Mouse (Mus musculus): Measurements from ENCODE around the gene Ggct.
"Not testable (repeated sequence)": the region's sequence is repeated elsewhere in the genome, so short reads cannot be mapped to it uniquely, and the experiment has no call there.

The Ggct gene

DNA sequence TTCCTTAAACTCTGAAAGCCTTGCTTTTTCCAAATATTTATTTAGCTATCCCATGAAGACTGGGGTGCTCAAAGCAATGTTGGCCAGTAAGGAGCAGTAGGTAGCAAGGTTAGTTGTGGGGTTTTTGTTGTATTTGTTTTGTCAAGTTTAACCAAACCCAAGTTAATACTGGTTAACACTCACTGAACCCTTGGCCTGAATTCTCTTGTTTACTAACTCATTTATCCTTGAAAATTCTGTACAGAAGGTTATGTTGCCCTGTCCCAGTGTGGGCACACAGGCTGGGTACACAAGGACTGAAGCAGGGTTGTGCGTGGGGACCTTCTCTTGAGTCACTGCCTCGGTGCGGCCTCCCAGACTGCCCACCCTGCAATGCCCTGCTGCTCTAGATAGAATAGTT lies 3.6 kb upstream of the Ggct start:
- no peak for DNase-seq (ENCODE audit: low read depth, low spot score)

GRCm38 (mm10) chr6:54992141-54992540 lies 609 bp downstream of the Ggct start:
- DNase-seq (ENCODE audit: low read depth, low spot score): no peak

- no peak for DNase-seq (ENCODE audit: low read depth, low spot score)
Observed at GRCm38 (mm10) chr6:54991189-54991588, 1.6 kb downstream of the Ggct start.

GRCm38 (mm10) chr6:54988141-54988540 lies 4.6 kb downstream of the Ggct start:
- DNase-seq (ENCODE audit: low read depth, low spot score): no peak

DNA sequence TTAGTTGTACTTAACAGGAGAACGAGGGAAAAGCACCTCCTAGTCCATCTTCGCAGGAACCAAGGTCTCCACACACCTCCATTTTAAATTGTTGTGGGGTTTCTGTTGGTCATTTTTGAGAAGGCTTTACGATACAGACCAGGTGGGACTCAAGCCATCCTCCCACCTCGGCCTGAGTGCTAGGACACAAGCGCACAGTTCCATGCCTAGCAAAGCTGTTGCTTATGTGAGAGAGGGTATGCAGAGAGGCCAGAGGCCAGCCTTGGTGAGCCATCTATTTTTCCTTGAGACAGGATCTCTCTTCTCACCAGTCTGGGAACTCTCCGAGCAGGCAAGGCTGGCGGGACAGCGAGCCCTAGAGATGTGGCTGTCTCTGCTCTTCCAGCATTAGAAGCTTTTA lies 8.7 kb downstream of the Ggct start:
- DNase-seq (ENCODE audit: low read depth, low spot score): no peak

DNA sequence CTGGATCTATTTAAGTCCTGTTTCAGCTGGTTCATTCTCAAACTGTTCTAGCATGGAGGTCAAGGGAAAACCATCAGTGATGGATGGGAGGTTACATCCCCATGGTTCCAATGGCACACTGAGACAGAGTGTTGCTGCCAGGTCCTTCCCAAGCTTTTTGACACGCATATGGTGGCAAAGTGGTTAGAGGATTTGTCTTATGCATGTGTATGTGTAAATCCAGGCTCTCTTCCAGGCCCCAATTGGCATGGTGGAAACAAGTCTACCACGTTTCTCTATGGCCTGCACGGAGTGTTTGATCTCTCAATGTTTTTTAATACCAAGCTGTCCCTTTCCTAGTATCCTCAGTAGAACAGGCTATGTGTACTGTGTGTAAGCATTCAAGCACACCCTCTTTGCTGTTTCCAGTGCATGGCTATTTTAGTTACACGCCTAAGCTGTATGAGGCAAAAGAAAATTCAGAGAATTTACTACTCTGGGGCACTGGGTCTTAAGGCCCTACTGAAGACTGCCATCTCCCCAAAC lies 9.2 kb downstream of the Ggct start:
- DNase-seq (ENCODE audit: low read depth, low spot score): no peak

GRCm38 (mm10) chr6:54979426-54979825 lies 13.3 kb downstream of the Ggct start:
- no peak for DNase-seq (ENCODE audit: low read depth, low spot score)

DNA sequence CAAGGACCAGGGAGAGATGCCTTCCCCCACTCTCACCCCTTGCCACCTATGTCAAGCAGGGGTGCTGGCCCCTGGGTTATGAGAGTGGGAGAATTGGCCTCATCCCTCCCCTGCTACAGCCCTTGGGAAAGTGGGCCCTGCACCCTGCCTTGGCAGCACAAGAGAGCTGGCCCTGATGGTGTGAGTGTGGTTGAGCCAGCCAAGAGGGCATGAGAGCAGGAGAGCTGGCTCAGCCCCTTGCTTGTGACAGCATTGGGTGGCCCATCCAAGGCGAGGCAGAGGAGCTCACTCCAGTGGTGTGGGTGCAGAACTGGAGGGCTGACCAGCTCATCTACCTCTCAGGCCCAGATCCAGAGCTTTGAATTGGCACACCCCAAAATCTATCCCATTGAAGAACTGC lies 17.1 kb downstream of the Ggct start:
- no peak for DNase-seq (ENCODE audit: low read depth, low spot score)

GRCm38 (mm10) chr6:54974501-54974900 lies 18.2 kb downstream of the Ggct start:
- DNase-seq (ENCODE audit: low read depth, low spot score): peak; percentile 35

DNA sequence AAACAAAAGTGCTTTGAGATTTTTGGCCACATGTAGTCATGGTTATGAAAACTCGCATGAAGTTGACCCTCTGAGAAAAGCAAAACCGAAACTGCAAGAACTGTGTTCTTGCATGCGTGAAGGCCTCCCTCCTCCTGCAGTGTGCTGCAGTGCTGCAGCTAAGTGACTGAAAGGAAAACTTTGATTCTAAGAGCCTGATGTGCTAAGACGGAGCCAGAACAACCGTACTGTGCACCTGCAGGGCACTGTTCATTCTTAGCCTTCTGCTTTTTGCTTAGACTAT lies 19.9 kb downstream of the Ggct start:
- DNase-seq (ENCODE audit: low read depth, low spot score): peak; percentile 50

DNA sequence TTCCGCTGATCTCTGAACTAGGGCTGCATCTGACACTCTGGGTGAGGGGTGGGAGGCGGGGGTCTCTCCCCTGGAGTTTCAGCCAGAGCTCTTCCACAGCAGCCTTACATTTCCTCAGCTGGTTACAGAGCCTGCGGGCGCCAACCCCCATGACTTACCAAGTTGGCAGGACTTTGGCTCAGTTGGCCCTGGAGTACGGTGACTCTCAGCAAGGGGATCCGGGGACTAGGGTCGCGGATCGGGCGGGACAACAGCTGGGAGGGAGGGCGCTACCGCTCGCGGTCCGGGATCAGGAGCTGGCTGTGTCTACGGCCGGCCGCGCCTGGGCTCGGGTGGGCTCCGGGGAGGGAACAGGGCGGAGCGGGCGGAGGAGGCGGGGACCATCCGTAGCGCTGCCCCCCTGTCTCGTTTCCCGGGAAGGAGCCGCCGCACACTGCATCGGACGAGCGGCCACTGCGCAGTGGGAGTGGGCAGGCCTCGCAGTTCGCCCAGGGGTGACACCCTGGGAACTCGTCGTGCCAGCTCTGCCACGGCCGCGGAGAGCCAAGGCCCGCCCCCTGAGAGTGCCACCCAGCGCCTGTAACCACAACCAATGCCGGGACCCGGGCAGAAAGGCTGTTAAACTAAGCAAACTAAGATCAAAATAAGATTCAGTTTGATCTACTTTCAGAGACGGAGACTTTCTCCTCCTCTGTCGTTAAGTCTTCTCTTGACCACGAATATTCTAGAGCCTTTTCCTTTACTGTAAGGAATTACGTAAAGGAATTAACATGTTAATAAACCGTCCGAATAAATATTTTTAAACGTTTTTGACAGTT lies 20.4 kb downstream of the Ggct start, which contains the start of gene Nod1:
TSS of gene Nod1 (minus strand) at position 502 of the 818 bp plus-strand sequence.
- DNase-seq (ENCODE audit: low read depth, low spot score): peak; percentile 74

DNA sequence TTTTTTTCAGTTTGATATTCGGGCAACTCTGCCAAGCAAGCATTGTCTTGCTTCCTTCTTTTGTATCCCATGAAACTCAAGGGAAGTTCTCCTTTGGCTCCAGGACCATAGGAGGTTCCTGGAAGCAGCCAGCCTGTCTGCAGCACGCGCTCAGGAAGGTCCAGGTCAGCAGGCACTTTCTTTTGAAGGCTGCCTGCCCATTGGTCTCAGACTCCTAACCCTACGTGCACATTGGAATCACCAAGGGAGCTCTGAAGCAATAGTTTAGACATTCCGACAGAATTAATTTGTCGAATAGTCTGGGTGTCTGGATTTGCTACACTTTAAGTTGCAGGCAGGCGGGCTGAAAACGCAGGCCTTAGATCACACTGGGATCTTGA lies 21.0 kb downstream of the Ggct start:
- no peak for DNase-seq (ENCODE audit: low read depth, low spot score)

GRCm38 (mm10) chr6:54970506-54970905 lies 22.2 kb downstream of the Ggct start:
- no peak for DNase-seq (ENCODE audit: low read depth, low spot score)

- DNase-seq (ENCODE audit: low read depth, low spot score): no peak
Observed at GRCm38 (mm10) chr6:54969801-54970200, 22.9 kb downstream of the Ggct start.

- DNase-seq (ENCODE audit: low read depth, low spot score): no peak
Observed at GRCm38 (mm10) chr6:54967591-54967990, 25.2 kb downstream of the Ggct start.

DNA sequence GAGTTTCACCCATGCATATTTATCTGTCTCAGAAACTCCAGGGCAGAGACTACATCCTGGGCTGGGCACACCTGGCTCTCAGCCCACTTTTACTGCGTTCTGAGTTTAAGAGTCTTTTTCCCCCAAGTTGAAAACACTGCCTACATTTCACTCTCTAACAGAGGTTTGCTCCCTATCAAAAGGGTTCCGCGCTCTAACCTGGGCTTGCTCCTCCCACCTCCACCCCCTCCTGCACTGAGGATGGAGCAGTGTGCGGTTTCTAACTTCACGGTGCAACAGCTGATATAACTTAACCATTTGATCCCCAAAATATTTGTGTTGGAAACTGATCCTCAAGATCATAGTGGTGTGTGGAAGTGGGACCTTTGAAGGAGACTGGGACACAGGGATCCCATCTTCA lies 27.5 kb downstream of the Ggct start:
- no peak for DNase-seq (ENCODE audit: low read depth, low spot score)

GRCm38 (mm10) chr6:54964755-54965154 lies 28.0 kb downstream of the Ggct start:
- DNase-seq (ENCODE audit: low read depth, low spot score): no peak

GRCm38 (mm10) chr6:54963599-54963998 lies 29.2 kb downstream of the Ggct start:
- no peak for DNase-seq (ENCODE audit: low read depth, low spot score)

- no peak for DNase-seq (ENCODE audit: low read depth, low spot score)
Observed at GRCm38 (mm10) chr6:54957655-54958054, 35.1 kb downstream of the Ggct start.

GRCm38 (mm10) chr6:54956425-54956824 lies 36.3 kb downstream of the Ggct start:
- DNase-seq (ENCODE audit: low read depth, low spot score): peak; percentile 33

GRCm38 (mm10) chr6:54955949-54956348 lies 36.8 kb downstream of the Ggct start:
- DNase-seq (ENCODE audit: low read depth, low spot score): no peak

DNA sequence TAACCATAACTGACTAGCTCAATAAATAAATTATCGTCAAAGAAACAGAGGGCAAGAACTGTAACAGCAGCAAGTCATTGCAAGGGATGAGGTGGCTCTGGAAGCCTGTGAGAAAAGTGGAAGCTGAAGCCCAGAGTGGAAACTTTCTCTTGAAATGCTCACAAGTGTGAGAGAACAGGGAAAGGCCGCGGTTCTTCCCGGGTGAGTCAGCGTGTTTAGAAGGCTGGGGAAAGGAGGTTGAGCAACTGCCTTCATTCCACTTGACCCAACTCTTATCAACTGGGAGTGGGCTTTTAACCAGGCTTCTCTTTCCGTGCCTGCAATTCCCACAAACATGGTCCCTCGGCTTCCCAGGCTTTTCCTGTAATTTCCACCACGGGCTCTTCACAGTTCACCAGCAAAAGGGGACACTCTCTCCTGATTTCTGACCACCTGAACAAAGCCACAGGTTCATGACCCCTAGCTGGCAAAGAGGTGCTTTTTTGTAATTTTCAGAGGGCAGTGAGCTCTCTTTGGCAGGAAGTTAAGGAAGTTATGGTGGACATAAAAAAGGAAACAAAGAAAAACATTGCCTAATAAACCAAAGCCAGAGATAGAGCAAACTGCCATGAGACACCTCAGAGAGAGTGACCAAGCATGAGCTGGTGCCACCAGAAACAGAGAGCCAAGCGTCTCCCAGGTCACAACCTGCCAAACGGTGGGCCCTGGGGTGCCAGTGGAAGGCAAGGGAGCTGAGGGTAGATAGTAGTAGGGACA lies 37.9 kb downstream of the Ggct start:
- DNase-seq (ENCODE audit: low read depth, low spot score): peak; percentile 8

GRCm38 (mm10) chr6:54953399-54953798 lies 39.4 kb downstream of the Ggct start:
- not testable (repeated sequence) for DNase-seq (ENCODE audit: low read depth, low spot score)
